Mouse (Mus musculus) mouse embryonic stem cell (cell line): Measurements from ENCODE around the gene Cdc123.
"Not testable (repeated sequence)": the region's sequence is repeated elsewhere in the genome, so short reads cannot be mapped to it uniquely, and the experiment has no call there.

Source experiments
- in situ Hi-C, 2 experiments: fragments of 300-500 bp; cut with MboI; formaldehyde crosslinking; loops; 1 replicate in 1 of 2; 3 replicates in 1 of 2; pipeline ENCODE4 v1.14.3; 2019 to 2020; ENCODE audit warnings: low sequenced_read_pairs in 2 of 2, low pct_unique_long_range_greater_than_20kb in 1 of 2, mixed read lengths in 1 of 2; ENCODE audit not compliant: unreplicated experiment in 1 of 2

Gene Cdc123

DNA sequence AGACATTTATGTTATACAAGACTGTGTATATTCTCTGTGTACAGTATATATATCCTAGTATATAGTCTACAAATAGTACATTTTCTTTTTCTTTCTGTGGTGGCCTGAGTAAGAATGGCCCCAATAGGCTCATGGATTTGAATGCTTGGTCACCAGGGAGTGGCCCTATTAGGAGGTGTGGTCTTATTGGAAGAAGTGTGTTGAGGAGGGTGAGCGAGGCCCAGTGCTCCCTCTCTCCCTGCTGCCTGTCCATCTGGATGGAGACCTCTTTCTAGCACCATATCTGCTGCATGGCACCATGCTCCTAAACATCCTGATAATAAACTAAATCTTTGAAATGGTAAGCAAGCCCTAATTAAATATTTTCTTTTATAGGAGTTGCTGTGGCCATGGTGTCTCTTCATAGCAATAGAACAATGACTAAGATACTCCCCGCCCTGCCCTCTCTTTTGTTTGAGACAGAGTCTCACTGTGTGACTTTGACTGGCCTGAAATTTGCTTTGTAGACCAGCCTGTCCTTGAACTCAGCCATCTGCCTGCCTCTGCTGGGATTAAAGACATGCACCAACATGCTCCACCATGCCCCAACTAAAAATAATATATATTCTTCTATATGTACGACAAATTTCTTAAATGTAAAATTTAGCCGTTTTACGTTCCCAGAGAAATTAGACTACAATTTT is 34.8 kb downstream of the Cdc123 start:
- in situ Hi-C loops = no loop called here

DNA sequence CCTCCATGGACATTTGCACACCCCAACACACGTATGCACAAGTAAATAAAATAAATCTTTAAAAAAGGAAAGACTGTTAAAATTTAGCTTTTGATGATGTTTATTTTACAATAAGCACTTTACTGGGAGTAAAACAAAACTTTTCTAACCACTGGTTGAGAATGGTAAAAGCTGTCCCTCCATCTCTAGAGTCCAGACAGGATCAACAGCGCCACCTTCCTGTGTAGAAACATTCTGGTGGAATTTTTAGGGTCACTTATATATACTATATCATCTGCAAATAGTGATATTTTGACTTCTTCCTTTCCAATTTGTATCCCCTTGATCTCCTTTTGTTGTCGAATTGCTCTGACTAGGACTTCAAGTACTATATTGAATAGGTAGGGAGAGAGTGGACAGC is 38.8 kb downstream of the Cdc123 start:
- in situ Hi-C loops = not testable (repeated sequence)

DNA sequence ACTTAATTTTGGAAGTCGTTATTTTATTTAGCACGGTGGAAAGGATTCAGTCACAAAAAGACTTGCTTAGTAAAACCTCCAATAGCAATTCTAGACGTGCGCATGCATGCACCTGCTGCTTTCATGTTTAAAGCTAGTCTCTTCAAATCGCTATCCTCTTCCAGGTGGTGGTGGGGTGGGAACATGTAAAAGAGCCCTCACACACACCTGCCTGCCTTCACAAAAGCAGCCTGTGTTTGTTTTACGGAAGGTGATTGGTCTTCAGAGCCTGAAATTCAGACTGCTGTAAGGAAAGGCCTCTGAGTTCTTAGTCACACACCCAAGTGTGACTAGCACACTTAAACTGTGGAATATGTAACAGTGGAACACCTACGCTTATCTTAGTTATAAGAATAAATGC is 39.7 kb downstream of the Cdc123 start:
- in situ Hi-C loops = no loop called here

GRCm38 (mm10) chr2:5804440-5805045 is 40.4 kb downstream of the Cdc123 start:
- in situ Hi-C loops = no loop called here

GRCm38 (mm10) chr2:5801927-5802590 is 42.9 kb downstream of the Cdc123 start:
- in situ Hi-C loops = no loop called here

DNA sequence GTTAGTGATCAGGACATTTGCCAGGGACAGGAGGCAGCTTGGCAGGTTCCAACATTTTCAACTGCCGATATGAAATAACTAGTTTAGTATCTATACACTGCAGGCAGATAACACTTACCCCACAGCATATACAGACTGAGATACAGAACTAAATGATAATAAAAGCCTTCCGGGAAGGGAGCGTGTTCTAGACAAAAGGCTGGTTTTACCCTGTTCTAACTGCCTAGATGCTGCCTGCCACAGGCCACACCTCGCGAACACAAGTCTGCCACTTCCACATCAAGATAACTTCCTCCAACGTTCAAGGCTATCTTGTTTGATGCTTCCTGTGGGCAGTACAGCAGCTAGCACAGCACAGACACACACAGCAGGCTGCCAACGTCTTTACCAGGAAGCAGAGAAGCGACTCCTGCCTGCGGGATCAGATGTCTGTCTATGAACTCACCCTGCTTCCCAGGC is 43.8 kb downstream of the Cdc123 start:
- in situ Hi-C loops = no loop called here

DNA sequence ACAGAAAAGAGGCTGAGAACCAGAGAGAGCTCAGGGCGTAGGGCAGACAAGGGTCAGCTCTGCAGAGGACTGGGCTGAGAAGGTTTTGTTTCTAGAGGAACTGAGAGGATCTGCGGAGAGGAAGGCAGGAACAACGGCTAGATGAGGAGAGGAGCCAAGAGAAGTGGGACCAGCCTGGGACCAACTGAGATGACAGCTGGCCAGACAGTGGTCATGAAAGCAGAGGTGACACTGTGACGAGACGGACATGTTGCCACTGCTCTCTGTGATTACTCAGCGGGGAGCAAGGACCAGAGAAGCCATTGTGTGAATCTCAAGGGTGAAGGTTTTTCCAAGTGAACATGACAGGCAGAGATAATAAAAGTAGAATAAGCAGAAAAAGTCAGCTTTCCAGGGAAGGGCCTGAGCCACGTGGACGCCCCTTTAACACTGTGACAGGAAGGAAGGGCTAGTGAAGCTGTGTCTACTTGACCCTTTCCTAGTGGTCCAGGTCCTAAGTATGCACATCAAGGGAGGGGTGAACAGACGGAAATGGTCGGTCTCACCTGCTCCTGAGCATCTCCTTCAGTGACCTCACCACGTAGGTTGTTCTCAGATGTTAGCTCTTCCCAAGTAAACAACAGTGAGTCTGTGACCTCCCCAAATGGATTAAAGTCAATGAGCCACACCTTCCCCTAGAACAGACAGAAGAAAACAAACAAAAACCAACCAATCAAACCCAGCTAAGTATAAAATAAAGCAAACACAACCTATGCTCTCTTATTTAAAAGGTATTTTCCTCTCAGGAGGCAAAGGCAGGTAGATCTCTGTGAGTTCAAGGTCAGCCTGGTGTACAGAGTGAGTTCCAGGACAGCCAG is 46.9 kb downstream of the Cdc123 start:
- in situ Hi-C loops = no loop called here

- in situ Hi-C loops = no loop called here
These were observed 51.2 kb downstream of the Cdc123 start for GRCm38 (mm10) chr2:5793771-5794170.

GRCm38 (mm10) chr2:5792056-5792455 is 52.9 kb downstream of the Cdc123 start:
- in situ Hi-C loops = no loop called here

GRCm38 (mm10) chr2:5789625-5790160 is 55.3 kb downstream of the Cdc123 start:
- in situ Hi-C loops = no loop called here

DNA sequence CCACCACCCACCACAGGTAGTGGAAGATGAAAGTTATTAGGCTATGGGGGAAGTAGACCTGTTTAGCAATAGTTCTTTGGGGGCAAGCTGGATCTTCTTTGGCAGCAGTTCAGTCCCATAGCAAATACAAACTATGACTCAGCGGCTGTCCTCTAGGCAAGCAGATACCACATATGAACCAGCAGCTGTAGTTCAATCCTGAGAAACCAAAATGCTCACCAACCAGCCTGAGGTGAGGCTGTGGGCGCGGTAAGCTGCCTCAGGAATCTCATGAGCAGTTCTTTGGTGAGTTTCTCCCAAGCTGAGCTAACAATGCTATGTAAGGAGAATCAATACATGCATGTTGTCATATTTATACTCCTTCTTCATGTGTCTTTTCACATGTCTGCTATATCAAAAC is 57.6 kb downstream of the Cdc123 start:
- in situ Hi-C loops = no loop called here

GRCm38 (mm10) chr2:5772464-5772863 is 72.5 kb downstream of the Cdc123 start:
- in situ Hi-C loops = no loop called here

- in situ Hi-C loops = no loop called here
These were observed 74.2 kb downstream of the Cdc123 start for GRCm38 (mm10) chr2:5770708-5771241.

GRCm38 (mm10) chr2:5769630-5770029 is 75.3 kb downstream of the Cdc123 start:
- in situ Hi-C loops = no loop called here

DNA sequence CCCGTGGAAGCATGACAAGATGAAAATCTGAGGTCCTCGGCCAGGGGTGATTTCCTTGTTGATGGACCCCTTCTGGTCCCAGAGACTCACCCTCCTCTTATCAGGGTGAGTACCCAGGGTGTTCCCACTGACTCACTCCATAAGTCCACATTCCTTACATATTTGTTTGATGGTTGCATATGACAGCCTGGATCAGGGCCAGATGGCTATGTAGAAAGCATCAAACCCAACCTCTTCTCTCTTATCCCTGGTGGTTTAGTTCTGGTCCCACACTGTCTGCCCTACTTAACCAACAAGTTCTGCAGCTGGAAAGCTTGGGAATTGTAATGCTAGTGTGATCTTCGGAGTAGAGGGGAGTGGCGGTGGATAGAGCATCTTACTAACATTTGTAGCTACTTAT is 76.0 kb downstream of the Cdc123 start:
- in situ Hi-C loops = no loop called here

DNA sequence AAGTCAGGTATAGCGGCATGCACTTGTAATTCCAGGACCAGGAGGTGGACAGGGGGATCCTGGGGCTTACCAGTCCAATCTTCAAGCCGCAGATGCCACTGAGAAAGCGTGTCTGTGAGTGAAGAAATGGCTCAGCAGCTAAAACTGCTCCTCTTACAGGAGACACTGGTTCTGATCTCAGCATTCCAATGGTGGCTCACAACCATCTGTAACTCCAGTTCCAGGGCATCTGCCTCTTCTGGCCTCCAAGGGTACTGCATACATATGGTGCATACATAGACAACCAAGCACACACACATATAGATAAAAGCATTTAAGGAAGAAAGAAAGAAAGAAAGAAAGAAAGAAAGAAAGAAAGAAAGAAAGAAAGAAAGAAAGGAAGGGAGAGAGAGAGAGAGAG is 82.9 kb downstream of the Cdc123 start:
- in situ Hi-C loops = no loop called here

DNA sequence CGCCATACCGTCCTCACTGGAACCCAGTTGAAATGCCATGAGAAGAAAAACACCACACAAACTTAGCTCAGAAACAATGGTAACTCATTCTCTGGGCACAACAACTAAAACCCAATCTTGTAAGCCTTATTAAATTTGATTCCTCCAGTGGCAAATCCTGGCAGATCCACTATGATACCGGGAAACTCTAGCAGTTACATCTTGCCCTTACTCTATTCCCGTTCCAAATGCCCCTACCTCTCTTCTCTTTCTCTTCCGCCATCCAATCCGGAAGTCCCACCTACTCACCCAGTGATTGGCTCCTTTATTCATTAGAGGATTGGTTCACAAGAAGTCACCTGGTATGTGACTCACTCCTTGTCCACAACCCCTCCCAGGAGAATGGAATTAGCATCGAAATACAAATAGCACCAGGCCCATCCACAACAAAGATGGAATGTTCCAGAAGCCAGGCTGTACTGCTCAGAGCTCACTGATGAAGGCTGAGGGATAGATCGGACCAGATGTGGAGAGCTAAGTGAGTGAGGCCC is 84.4 kb downstream of the Cdc123 start:
- in situ Hi-C loops = no loop called here

GRCm38 (mm10) chr2:5758569-5758968 is 86.4 kb downstream of the Cdc123 start:
- in situ Hi-C loops = no loop called here
